Mouse (Mus musculus) A20 (cell line): ENCODE results near the gene Hspa1b.
A peak's percentile ranks its signal among the peaks of the same experiment; 100 is the strongest.

ENCODE experiments used
- DNase-seq: peaks from one replicate; pipeline ENCODE4 v3.0.0-alpha.2; 2011; ENCODE audit warnings: low read depth, low spot score

Gene Hspa1b

GRCm38 (mm10) chr17:34928841-34929240 lies 30.2 kb downstream of the Hspa1b start:
- no peak for DNase-seq

- no peak for DNase-seq
Observed at GRCm38 (mm10) chr17:34927306-34928019, 31.6 kb downstream of the Hspa1b start.

GRCm38 (mm10) chr17:34924258-34924657 lies 34.8 kb downstream of the Hspa1b start:
- no peak for DNase-seq

- DNase-seq = peak; percentile 39
Observed at GRCm38 (mm10) chr17:34922939-34923338, 36.1 kb downstream of the Hspa1b start.

DNA sequence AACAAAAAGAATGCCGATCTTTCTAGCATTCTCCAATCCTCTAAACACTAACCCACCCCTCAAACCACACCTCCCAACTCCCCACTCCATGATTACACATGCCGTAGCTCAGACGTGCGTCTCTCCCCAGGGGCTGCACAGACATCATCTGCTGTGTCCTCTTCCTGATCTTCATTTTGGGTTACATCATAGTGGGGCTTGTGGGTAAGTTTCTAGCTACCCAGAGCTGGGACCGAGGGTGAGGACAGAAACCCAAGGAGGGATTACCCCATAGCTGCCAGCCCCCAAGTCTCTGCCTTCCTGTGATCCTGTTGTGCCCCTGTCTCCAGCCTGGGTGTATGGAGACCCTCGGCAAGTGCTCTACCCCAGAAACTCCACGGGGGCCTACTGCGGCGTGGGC lies 41.9 kb downstream of the Hspa1b start:
- no peak for DNase-seq

DNA sequence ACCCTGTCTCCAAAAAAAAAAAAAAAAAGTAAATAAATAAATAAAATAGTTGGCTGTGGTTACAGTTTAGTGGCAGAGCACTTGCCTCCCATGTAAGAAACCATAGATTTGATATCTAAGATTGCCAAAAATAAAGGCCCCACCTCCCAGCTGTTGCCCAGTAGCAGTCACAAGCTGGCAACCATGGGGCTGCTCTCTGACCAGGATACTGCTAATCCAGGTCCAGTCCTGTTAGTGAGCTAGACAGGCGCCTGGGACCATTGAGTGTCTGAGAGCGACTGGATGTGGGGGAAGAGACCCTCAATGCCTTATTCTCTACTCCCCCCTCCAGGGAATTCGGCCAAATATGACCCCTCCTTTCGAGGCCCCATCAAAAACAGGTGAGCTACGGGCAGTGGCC lies 42.7 kb downstream of the Hspa1b start:
- DNase-seq = no peak

- DNase-seq = peak; percentile 41
Observed at GRCm38 (mm10) chr17:34915410-34915831, 43.6 kb downstream of the Hspa1b start.

DNA sequence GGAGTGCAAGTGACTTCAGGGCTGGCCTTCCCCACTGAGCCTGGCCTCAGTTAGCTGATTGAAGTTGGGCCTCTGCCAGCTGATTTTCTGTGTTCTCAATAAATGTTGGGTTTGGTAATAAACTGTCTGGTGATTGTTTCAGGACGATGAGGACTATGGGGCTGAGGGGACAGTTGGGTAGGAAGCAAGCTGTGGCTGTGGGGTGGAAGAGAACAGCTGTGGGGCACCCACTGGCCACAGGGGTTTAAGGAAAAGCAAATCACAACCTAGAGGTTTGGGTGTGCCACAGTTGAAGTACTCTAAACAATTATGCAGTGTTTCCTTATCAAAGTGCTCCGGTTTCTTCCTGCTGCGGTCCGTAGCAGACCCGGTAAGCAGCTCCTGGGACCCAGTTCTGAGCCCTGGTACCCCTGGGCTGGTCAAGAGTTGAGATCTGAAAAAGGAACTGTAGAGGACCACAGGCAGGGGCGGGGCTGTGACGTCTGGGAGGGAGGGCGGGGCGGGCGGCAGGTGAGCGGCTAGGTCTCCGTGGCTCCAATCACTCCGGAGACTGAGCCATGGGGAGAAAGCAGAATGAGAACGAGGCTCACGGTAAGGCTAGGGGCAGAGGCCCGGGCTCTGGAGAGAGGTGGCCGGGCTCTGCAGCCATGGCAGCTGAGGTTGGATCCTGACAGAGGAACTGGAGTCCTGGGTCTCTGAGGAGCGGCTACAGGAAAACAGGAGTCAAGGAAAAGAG lies 44.9 kb downstream of the Hspa1b start, which contains the start of gene Slc44a4:
Slc44a4 (plus strand) TSS at position 537 of the 736 bp plus-strand sequence.
- no peak for DNase-seq

- peak; percentile 82 for DNase-seq
Observed at GRCm38 (mm10) chr17:34911945-34912351, 47.1 kb downstream of the Hspa1b start.

DNA sequence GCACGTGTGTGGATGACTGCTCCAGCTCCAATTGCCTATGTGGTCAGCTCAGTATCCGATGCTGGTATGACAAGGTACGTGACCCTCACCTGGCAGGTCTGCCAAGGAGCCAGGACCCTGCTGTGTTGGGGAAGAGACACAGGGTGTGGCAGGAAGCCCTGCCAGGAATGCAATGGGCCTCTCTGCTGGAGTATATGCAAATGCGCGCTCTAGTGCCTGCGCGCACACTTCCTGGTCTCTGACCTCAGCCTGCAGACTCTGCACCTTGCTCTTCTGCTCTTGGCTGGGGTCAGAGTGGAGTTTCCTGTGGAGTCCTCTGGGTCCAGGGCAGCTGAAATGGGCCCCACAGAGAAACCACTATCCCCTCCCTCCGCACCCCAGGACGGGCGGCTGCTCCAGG lies 48.1 kb downstream of the Hspa1b start:
- no peak for DNase-seq
